Mouse (Mus musculus): ENCODE data around the gene 9130230L23Rik. TPM values are rescaled to one million over a fixed set of nuclear protein-coding genes. Genes with fewer than 3 reads are reported as not detected.
A peak's percentile ranks its signal among the peaks of the same experiment; 100 is the strongest.
"Not testable (repeated sequence)": the region's sequence is repeated elsewhere in the genome, so short reads cannot be mapped to it uniquely, and the experiment has no call there.

9130230L23Rik gene
- polyA plus RNA-seq, 1 experiment from 2014 or later = 1.7 TPM

DNA sequence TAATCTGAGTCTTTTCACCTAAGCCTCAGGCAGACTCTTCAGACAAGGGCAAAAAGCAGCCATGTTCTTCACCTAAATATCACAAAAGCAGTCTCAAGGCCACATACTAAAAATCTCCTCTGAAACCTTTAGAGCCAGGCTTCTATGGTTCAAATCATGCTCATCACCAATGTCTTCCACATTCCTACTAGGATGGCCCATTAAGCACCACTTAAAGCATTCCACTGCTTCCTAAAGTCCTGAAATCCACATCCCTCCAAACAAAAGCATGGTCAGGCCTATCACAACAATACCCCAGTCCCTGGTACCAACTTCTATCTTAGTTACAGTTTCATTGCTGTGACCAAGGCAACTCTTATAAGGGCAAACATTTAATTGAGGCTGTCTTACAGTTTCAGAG lies 6.3 kb downstream of the 9130230L23Rik start:
- ATAC-seq (no peak), DNase-seq (ENCODE audit: low spot score) (no peak)
- H3K4me3 ChIP-seq (ENCODE audit: low read depth, low read length) = no peak overlapping the region
- H3K27me3 ChIP-seq (replicated peaks; ENCODE audit: insufficient read depth, low read length) = no peaks in the 10 kb centered on the region
- H3K9me3 ChIP-seq (ENCODE audit: low read length) = no peaks in the 10 kb centered on the region
- TF ChIP-seq EP300 (IDR thresholded peaks at IDR 0.05) (no peak), CTCF (IDR thresholded peaks at IDR 0.05) (no peak)
- no peaks in the 10 kb centered on the region for H3K4me1 ChIP-seq (ENCODE audit: insufficient read depth, low read depth, low read length)
- no peaks in the 10 kb centered on the region for H3K36me3 ChIP-seq (ENCODE audit: insufficient read depth, low read length)
- H3K27ac ChIP-seq (ENCODE audit: low read length) = no peak overlapping the region
- H3K4me2 ChIP-seq (replicated peaks; ENCODE audit: low read depth, low read length) = no peak overlapping the region
- H3K9ac ChIP-seq (replicated peaks; ENCODE audit: low read depth) = no peak overlapping the region

DNA sequence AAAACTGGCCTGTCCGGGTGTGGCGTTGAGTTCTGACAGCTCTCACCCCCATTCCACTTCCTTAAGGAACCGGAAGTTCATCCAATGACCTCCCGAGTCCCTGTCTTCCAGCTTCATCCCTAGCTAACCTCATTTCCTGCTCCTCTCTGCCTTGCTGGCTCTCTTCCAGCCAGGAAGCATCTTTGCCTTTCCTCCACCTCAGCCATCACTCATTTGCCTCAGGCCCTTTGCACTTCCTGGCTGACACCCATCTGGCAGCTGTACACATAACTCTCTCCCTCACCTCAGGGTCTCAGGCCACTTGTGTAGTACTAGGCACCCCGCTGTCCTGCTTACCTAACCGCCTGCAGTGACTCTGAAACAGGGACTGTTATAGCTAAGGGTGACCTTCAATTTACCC lies 9.4 kb downstream of the 9130230L23Rik start:
- ATAC-seq (0 out of 2 replicates have a peak, but pooled peaks have one; percentile 14), DNase-seq (ENCODE audit: low spot score) (peak; percentile 20)
- Histone ChIP-seq H3K36me3 (ENCODE audit: insufficient read depth, low read length) (no peaks in the 10 kb centered on the region), H3K27me3 (replicated peaks; ENCODE audit: insufficient read depth, low read length) (no peaks in the 10 kb centered on the region), H3K27ac (ENCODE audit: low read length) (no peak overlapping the region), H3K4me3 (ENCODE audit: low read depth, low read length) (no peak overlapping the region), H3K4me1 (ENCODE audit: insufficient read depth, low read depth, low read length) (no peaks in the 10 kb centered on the region), H3K9ac (replicated peaks; ENCODE audit: low read depth) (no peak overlapping the region), H3K9me3 (ENCODE audit: low read length) (no peaks in the 10 kb centered on the region), H3K4me2 (replicated peaks; ENCODE audit: low read depth, low read length) (no peak overlapping the region)
- no peak for TF ChIP-seq EP300 (IDR thresholded peaks at IDR 0.05)
- TF ChIP-seq CTCF (IDR thresholded peaks at IDR 0.05) = no peak
- WGBS = 63% methylated on average over 6 of the region's 6 CpGs

DNA sequence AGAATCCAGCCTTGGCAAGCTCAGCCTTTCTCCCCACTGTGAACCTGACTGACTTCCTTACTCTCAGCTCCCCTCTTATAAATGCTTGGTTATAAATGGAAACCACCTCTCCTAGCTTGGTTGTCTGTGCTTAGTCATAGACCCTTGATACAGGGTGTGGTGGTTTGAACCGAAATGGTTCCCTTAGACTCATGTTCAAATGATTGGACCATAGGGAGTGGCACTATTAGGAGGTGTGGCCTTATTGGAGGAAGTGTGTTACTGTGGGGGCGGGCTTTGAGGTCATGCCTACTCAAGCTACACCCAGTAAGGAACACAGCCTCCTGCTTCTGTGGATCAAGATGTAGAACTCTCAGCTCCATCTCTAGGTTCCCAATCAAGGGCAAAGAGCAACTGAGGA lies 12.9 kb downstream of the 9130230L23Rik start:
- no peak overlapping the region for H3K4me2 ChIP-seq (replicated peaks; ENCODE audit: low read depth, low read length)
- WGBS = 83% methylated on average over 2 of the region's 2 CpGs
- H3K9ac ChIP-seq (replicated peaks; ENCODE audit: low read depth) = no peak overlapping the region
- no peaks in the 10 kb centered on the region for H3K27me3 ChIP-seq (replicated peaks; ENCODE audit: insufficient read depth, low read length)
- TF ChIP-seq EP300 (IDR thresholded peaks at IDR 0.05) = no peak
- TF ChIP-seq CTCF (IDR thresholded peaks at IDR 0.05) = no peak
- H3K4me3 ChIP-seq (ENCODE audit: low read depth, low read length) = no peak overlapping the region
- DNase-seq (ENCODE audit: low spot score) (peak; percentile 49), ATAC-seq (peak; percentile 44; the same call in 1 of the 2 replicates)
- H3K4me1 ChIP-seq (ENCODE audit: insufficient read depth, low read depth, low read length) = no peaks in the 10 kb centered on the region
- H3K9me3 ChIP-seq (ENCODE audit: low read length) = no peaks in the 10 kb centered on the region
- no peak overlapping the region for H3K27ac ChIP-seq (ENCODE audit: low read length)
- no peaks in the 10 kb centered on the region for H3K36me3 ChIP-seq (ENCODE audit: insufficient read depth, low read length)

DNA sequence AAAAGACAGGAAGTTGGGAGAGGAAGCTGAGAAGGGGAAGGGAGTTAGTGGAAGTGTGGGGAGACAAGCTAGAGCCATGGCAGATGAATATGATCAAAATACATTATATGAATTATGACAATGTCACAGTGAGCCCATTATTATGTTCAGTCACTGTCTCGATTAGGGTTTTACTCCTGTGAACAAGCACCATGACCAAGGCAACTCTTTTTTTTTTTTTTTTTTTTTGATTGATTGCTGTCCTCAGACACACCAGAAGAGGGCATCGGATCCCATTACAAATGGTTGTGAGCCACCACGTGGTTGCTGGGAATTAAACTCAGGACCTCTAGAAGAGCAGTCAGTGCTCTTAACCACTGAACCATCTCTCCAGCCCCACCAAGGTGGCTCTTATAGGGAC lies 17.1 kb downstream of the 9130230L23Rik start:
- WGBS = 67% methylated on average over 3 of the region's 3 CpGs
- not testable (repeated sequence) for H3K4me2 ChIP-seq (replicated peaks; ENCODE audit: low read depth, low read length); H3K27me3 ChIP-seq (replicated peaks; ENCODE audit: insufficient read depth, low read length); DNase-seq (ENCODE audit: low spot score); ATAC-seq; H3K9me3 ChIP-seq (ENCODE audit: low read length); H3K4me3 ChIP-seq (ENCODE audit: low read depth, low read length); H3K9ac ChIP-seq (replicated peaks; ENCODE audit: low read depth); H3K36me3 ChIP-seq (ENCODE audit: insufficient read depth, low read length); H3K27ac ChIP-seq (ENCODE audit: low read length); H3K4me1 ChIP-seq (ENCODE audit: insufficient read depth, low read depth, low read length)

DNA sequence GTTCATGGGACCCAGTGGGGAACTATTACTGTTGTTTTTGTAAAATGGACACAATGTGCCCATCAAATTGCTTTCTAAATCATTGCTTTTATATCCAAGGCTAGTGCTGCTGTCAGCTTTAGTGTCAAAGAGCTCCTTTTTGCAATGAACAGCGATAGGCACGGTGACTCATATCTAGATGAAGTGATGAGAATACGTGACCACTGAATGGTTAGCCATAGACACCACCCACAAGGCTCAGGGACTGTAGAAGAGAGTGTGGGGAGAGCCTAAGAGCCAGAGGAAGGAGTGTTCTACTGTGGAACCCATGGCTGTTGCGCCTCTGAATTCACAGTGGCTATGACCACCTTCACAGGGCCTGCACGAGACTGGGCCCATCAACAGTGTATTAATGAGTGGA lies 17.7 kb downstream of the 9130230L23Rik start:
- no peak for TF ChIP-seq CTCF (IDR thresholded peaks at IDR 0.05)
- TF ChIP-seq EP300 (IDR thresholded peaks at IDR 0.05) = no peak
- Histone ChIP-seq H3K36me3 (ENCODE audit: insufficient read depth, low read length) (no peaks in the 10 kb centered on the region), H3K9me3 (ENCODE audit: low read length) (no peaks in the 10 kb centered on the region), H3K4me2 (replicated peaks; ENCODE audit: low read depth, low read length) (no peak overlapping the region), H3K27ac (ENCODE audit: low read length) (no peak overlapping the region), H3K4me1 (ENCODE audit: insufficient read depth, low read depth, low read length) (no peaks in the 10 kb centered on the region), H3K9ac (replicated peaks; ENCODE audit: low read depth) (no peak overlapping the region), H3K4me3 (ENCODE audit: low read depth, low read length) (no peak overlapping the region), H3K27me3 (replicated peaks; ENCODE audit: insufficient read depth, low read length) (no peaks in the 10 kb centered on the region)
- DNase-seq (ENCODE audit: low spot score) (no peak), ATAC-seq (no peak)
- 91% methylated on average over 5 of the region's 5 CpGs for WGBS

DNA sequence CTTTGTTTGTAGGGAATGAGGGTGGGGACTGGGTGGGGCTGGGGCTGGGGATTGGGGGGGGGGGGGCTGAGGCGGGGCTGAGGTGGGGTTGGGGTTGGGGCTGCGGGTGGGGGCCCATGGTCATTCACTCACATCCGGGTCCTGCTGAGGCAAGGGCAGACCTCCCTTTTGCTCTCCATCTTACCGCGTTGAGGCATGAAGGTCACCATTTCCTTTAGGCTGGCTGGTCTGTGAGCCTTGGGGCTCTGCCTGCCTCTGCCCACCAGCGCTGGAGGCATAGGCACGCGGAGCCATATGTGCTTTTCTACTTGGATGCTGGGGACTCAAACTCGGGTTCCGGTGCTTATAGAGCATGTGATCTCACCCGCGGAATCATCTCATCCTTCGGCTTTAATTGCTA lies 28.4 kb downstream of the 9130230L23Rik start:
- ATAC-seq (no peak), DNase-seq (ENCODE audit: low spot score) (no peak)
- Histone ChIP-seq H3K4me2 (replicated peaks; ENCODE audit: low read depth, low read length) (no peak overlapping the region), H3K4me1 (ENCODE audit: insufficient read depth, low read depth, low read length) (no peaks in the 10 kb centered on the region), H3K27me3 (replicated peaks; ENCODE audit: insufficient read depth, low read length) (no peaks in the 10 kb centered on the region), H3K9ac (replicated peaks; ENCODE audit: low read depth) (no peak overlapping the region), H3K27ac (ENCODE audit: low read length) (no peak overlapping the region), H3K9me3 (ENCODE audit: low read length) (no peaks in the 10 kb centered on the region), H3K36me3 (ENCODE audit: insufficient read depth, low read length) (no peaks in the 10 kb centered on the region), H3K4me3 (ENCODE audit: low read depth, low read length) (no peak overlapping the region)
- no peak for TF ChIP-seq CTCF (IDR thresholded peaks at IDR 0.05)
- no peak for TF ChIP-seq EP300 (IDR thresholded peaks at IDR 0.05)
- 89% methylated on average over 13 of the region's 13 CpGs for WGBS

DNA sequence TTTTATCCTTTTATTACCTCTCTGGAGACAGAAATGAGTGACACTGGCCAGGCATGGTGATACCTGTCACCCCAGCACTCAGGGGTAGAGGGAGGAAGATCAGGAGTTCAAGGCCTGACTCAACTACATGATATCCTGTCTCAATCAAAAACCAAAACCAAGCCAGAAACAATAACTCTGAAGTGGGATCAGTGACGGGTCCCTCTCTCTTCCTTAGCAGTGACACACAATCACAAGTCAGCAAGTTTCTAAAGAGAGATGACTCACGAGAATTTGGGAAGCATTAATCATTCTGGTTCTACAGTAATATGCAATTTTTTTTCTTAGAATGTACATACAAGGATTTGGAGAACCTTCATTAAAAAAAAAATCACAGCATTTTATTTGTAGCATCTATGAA lies 30.9 kb downstream of the 9130230L23Rik start:
- Histone ChIP-seq H3K4me1 (ENCODE audit: insufficient read depth, low read depth, low read length) (no peaks in the 10 kb centered on the region), H3K9ac (replicated peaks; ENCODE audit: low read depth) (no peak overlapping the region), H3K36me3 (ENCODE audit: insufficient read depth, low read length) (no peaks in the 10 kb centered on the region), H3K4me2 (replicated peaks; ENCODE audit: low read depth, low read length) (no peak overlapping the region), H3K27ac (ENCODE audit: low read length) (no peak overlapping the region), H3K27me3 (replicated peaks; ENCODE audit: insufficient read depth, low read length) (no peaks in the 10 kb centered on the region), H3K4me3 (ENCODE audit: low read depth, low read length) (no peak overlapping the region), H3K9me3 (ENCODE audit: low read length) (no peaks in the 10 kb centered on the region)
- WGBS = 50% methylated on average over 2 of the region's 2 CpGs
- TF ChIP-seq EP300 (IDR thresholded peaks at IDR 0.05) = no peak
- no peak for TF ChIP-seq CTCF (IDR thresholded peaks at IDR 0.05)
- ATAC-seq (no peak), DNase-seq (ENCODE audit: low spot score) (no peak)
